Mouse (Mus musculus) monocyte, adult 5-6 weeks (primary cell): Measurements from ENCODE around the gene Ppfibp1. TPM values are rescaled to one million over a fixed set of nuclear protein-coding genes. Genes with fewer than 3 reads are reported as not detected.

Experiments
- ATAC-seq: fragments of 153-309, 156-312 bp; replicated peaks from 2 replicates; pipeline ENCODE4 v1.8.0; 2017; ENCODE audit warnings: mild to moderate bottlenecking; ENCODE audit not compliant: low TSS enrichment, insufficient number of reproducible peaks, severe bottlenecking, poor library complexity, low FRiP score
- total RNA-seq: library from RNA; stranded (forward); fragments of 200-1000, 200-491, 200-594 nt; gene quantifications from 3 replicates; pipeline ENCODE4 v1.2.3, GENCODE M21; 2017

Gene Ppfibp1
- total RNA-seq, 1 experiment from 2014 or later, result 26.2 TPM

DNA sequence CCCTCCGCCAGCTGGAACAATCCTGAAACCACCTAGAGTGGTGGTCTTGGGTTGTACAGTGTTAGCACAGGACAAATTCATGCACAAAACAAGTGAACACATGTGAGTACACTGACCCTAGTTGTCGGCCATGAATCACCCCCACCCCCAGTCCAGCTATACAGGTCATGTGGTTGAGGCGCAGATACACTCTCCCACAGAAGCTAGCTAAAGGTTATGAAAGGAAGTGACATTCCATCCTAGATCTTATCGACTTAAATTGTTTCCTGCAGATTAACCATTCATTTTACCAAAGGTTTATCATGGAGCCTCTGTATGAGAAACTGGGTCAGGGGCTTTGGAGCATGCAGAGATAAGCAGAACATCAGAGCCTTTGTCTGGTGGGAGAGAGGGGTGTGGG lies 58.9 kb downstream of the Ppfibp1 start:
- no peak for ATAC-seq

DNA sequence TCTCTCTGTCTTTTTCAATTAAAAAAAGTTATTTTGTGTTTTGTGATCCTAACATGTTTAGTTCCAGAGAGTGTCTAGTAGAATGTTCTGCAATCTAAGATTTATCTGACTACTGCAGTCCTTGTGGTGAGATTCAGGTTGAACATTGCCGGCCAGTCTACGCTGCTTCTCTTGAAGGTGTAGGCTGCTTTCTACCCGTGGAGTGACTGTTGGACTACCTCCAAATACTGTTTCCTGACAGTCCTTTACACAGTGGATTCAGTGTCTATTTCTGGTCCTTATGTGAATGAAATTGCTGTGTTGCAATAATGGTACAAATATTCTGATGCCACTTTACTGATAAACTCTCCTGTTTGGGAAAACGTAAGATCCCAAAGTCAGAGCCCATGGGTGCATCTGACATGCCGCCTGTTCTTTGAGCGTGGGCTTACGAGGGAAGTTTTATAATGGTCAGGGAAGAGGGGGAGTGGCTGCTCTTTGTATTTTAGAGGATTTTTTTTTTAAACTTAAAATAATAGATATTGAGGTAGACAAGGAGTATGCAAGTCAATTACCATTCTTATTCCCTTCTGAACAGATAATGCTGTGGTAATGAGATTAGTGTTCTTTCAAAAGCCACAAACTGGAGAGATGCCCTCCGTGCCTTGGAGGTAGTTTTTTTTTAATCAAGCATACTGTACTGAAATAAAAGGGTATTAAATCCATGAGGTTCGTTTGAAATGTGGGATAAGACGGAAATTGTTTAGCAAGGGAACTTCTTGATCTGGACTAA lies 61.6 kb downstream of the Ppfibp1 start:
- ATAC-seq, result no peak

- ATAC-seq, result no peak
These were observed 62.2 kb downstream of the Ppfibp1 start for GRCm38 (mm10) chr6:146950454-146950832.

GRCm38 (mm10) chr6:146954258-146954657 lies 66.0 kb downstream of the Ppfibp1 start, which contains the start of gene 1700034J05Rik:
Gene 1700034J05Rik (minus strand): TSS chr6:146954422.
- no peak for ATAC-seq

DNA sequence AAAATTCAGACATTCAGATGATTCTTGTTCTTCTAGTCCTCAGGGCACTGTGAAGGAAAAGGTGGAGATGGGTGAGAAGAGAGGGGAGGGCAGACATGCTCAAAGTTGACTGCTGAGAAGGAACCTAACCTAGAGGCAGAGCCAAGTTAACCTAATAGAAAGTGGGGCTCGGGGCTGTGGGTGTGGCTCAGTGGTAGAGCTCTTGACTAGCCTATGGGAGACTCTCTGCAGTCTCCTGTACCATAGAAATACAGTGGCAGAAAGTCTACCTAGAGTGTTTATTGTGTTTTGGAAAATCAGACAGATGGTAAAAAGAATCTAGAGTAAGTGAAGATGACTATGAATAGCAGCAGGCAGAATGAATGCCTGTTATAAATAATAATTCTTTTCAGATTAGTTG lies 67.2 kb downstream of the Ppfibp1 start:
- no peak for ATAC-seq

DNA sequence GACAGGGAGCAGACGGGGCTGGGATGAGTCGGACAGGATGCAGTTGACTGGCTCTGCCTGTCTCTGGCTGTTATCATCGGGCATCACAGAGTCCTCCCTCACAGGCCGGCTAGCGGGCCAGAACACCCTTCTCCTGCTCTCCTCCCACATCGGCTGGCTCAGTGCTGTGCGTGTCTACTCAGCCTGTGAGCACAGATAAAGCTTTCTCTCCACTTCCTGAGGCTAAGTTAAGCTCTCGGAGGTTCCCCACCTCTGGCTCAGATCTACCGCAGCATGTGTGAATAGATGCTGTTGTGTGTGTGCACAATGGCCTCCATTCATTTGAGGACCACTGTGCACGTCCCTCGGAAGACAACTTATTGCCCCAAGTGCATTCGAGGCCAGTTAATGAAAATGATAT lies 67.6 kb downstream of the Ppfibp1 start:
- ATAC-seq, result no peak

- ATAC-seq, result no peak
These were observed 68.7 kb downstream of the Ppfibp1 start for GRCm38 (mm10) chr6:146956961-146957360.

GRCm38 (mm10) chr6:146958694-146959093 lies 70.4 kb downstream of the Ppfibp1 start:
- ATAC-seq, result no peak

DNA sequence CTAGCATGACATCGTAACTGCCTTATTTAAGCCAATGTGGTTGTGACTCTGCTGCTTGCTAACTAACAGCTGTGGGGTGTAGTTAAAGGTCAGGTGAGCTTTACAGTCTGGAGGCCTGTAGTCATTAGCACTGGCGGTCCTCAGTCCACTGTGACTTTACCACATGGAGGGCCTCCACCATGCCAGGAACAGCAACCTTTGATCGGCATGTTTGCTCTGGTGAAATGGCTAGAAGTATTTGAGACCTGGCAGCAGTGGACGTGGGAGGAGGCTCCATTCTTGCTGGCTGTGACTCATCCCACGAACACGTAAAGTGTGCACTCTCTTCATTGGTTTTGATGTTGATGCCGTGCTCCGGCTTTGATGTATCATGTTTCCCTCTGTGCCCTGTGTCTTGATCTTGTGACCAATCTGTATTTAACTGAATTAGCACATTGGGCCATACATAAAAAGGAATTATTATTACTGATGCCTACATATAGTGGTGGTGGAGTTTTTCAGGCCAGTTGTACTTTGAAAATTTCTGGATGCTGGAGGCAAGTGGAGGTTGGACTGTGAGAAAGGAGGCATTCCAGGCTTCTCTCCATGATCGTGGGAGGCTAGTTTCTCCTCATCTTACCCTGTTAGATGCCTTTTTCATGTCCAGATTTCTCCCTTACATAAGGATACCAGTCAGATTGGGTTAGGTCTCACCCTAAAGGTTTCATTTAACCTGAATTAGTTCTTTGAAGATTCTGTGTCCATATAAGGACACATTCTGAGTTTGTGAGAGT lies 71.8 kb downstream of the Ppfibp1 start:
- ATAC-seq, result no peak

- ATAC-seq, result no peak
These were observed 72.7 kb downstream of the Ppfibp1 start for GRCm38 (mm10) chr6:146960956-146961355.

DNA sequence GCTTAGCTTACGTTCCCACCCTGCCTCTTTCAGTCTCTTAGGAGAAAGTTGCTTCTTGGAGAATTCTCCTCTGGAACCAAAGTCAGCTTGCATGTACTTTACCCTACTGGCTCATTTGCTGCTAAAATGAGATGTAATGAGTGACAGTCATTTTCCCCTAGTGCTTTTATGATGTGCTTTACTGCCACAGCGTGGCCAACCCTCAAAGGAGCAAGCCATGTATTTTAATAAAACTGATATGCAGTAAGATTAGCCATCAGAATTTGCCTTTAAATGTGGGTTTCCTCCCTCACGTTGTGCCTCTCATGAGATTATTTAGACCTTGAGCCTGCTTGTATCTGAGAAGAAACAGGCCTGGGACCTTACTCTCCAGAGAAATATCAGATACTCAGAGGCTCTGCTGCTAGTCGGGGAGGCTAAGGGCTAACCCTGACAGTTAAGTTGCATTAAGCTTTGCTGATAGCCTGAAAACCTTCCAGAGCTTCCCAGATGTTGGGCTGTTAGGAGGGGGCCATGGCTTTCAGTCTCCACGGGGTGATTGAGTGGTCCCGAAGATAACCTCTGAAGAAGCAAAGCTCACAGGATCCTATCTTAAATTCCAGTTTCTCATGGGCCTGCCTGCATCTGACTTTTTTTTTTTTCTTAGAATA lies 73.7 kb downstream of the Ppfibp1 start:
- no peak for ATAC-seq

- ATAC-seq, result no peak
These were observed 75.3 kb downstream of the Ppfibp1 start for GRCm38 (mm10) chr6:146963396-146964150.

DNA sequence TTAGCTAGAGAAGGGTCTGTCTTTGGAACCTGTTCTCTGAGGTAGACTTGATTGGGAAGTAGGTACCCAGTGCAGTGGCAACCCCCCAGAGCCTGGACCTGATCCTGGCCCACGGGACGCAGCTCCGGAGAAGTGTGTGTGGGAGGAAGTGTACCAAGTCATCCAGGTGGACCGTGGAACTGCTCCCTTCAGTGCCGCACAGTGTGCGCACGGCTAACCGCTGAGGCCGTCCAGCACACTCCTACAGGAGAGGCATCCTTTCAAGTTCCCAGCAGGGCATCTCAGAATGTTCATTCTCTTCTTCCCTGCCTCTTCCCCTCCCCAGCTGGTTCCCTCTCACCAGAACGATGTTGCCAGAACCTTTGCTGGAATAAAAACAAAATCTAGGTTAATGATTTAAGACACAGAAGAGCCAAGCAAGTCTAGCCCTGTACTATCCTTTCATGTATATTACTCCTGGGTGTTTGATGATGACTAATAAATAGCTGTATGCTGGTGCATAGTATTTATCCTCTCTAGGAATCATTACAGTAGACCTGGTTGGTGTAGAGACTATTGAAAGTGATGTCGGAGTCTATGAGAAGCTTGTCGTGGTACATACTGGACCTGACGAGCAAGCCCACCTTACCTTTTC lies 77.0 kb downstream of the Ppfibp1 start:
- ATAC-seq, result no peak

DNA sequence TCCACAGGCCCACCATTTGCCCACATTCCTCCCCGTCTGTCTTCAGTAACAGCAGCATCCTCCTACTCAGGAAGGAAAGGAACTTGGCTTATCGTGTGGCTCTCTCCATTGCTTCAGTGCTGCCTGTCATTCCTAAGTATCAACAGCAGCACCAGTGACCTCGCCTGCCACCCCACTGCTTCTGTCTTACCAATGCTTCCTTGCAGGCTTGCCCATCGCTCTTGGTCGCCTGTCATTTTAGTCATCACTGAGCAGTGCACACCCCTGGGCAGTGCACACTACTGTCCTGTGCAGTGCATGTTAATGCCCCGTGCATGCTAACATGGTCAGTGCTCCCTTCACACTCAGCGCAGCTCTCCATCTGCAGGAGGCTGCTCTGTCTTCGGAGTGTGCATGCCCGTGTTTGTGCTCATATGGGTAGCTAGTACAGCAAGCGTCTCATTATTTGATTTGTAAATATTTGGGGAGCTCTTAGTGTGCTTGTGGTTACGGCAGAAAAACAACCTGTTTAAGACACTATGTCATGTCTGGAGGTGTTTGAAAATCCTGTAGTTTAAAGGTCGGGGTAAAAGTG lies 78.2 kb downstream of the Ppfibp1 start:
- ATAC-seq, result no peak

DNA sequence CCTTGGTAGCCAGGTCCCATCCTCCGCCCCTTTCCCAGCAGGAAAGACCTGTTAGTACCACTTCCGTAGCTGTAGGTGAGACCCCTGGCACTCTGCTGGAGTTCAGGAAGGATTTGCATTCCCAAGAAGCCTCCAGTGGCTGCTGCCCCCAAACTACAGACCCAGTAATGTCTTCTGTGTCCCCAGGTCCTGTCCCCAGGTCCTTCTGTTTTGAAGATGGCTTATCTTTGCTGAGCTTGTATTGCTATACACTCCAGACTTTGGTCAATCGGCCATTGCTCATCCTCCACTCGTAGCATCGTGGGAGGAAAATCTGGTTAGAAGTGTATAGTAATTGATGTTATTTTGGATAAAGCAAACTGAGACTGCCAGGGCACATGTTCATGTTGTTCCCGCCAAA lies 79.5 kb downstream of the Ppfibp1 start:
- ATAC-seq, result no peak

DNA sequence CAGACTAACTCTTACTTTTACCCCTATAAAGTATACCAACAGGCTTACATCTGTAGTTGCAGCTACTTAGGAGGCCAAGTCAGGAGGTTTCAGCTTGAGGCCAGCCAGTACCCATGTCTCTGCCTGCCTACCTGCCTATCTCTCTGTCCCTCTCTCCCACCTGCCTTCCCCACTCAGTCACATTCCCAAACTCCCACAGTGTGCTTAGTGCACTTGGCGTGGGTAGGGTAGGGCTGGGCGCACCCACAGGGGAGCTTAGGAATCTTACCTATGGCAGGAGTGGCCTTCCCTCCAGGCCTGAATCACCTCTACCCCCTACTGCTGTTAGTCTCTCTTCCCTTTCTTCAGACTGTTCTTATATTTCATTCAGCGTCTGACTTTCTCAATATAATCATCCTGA lies 82.5 kb downstream of the Ppfibp1 start:
- no peak for ATAC-seq

GRCm38 (mm10) chr6:146971366-146971765 lies 83.1 kb downstream of the Ppfibp1 start:
- ATAC-seq, result no peak

DNA sequence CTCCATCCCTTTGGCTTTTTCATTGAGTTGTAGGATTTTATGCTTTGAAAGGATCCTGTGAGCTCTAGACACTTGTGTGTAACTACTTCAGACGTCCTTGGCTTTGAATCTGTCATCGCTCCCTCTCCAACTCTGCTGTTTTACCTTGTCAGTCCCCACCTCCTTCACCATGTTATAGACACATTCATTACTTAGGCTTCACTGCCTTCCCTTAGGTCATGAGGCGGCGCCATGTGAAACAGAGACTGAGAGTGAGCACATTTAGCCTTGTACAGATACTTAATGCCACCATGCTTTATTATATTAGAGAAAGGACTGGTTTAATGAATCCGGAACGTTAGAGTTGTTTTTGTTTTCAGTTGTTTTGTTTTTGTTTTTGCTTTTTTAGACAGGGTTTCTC lies 83.7 kb downstream of the Ppfibp1 start:
- ATAC-seq, result no peak
